Mouse (Mus musculus) ES-E14 (cell line): ENCODE measurements around the gene Gm49380. TPM values are rescaled to one million over a fixed set of nuclear protein-coding genes. Genes with fewer than 3 reads are reported as not detected.

Experiments used
- DNase-seq: peaks from one replicate; pipeline ENCODE4 v3.0.0-alpha.2; 2013; ENCODE audit warnings: low read depth, low spot score
- H3K27ac ChIP-seq: 2 replicates; pipeline ENCODE4 v1.5.1; 2012; ENCODE audit warnings: low read depth, mild to moderate bottlenecking, low read length, moderate library complexity, mixed read lengths; ENCODE audit not compliant: poor library complexity, insufficient read depth, severe bottlenecking
- H3K36me3 ChIP-seq: 2 replicates; pipeline ENCODE4 v1.6.1; 2012; ENCODE audit warnings: mild to moderate bottlenecking, low read length, moderate library complexity, mixed read lengths; ENCODE audit not compliant: control insufficient read depth, poor library complexity, insufficient read depth, severe bottlenecking
- H3K4me1 ChIP-seq, 2 experiments: fragments of 150-350 bp in 1 of 2; sonication (generic) in 1 of 2; 2 replicates each; pipeline ENCODE4 v1.6.1; 2012; ENCODE audit warnings: low read length in 2 of 2, mild to moderate bottlenecking in 1 of 2, mixed read lengths in 1 of 2; ENCODE audit not compliant: control insufficient read depth in 2 of 2, insufficient read depth in 2 of 2, poor library complexity in 1 of 2
- H3K4me3 ChIP-seq, 2 experiments: fragments of 150-350 bp in 1 of 2; sonication (generic) in 1 of 2; 2 replicates each; pipeline ENCODE4 v1.5.1; 2012; ENCODE audit warnings: low read length in 2 of 2, low read depth in 1 of 2, mild to moderate bottlenecking in 1 of 2, mixed read lengths in 1 of 2; ENCODE audit not compliant: insufficient read depth in 1 of 2, poor library complexity in 1 of 2, severe bottlenecking in 1 of 2
- H3K9ac ChIP-seq: 2 replicates; pipeline ENCODE4 v1.6.1; 2012; ENCODE audit warnings: low read depth, mild to moderate bottlenecking, low read length, mixed read lengths; ENCODE audit not compliant: poor library complexity, insufficient read depth, severe bottlenecking
- H3K9me3 ChIP-seq: fragments of 150-350 bp; sonication (generic); 2 replicates; pipeline ENCODE4 v1.6.1; 2012; ENCODE audit warnings: low read depth, mild to moderate bottlenecking, low read length; ENCODE audit not compliant: control insufficient read depth, insufficient read depth
- CHD2 ChIP-seq: IDR thresholded peaks from 2 replicates; pipeline ENCODE4 v1.6.1; 2014; ENCODE audit warnings: mild to moderate bottlenecking, low read depth, low read length, inconsistent platforms
- HCFC1 ChIP-seq: IDR thresholded peaks from 2 replicates; pipeline ENCODE4 v1.6.1; 2012; ENCODE audit warnings: low read length, inconsistent platforms, borderline replicate concordance; ENCODE audit not compliant: insufficient read depth
- MAFK ChIP-seq: IDR thresholded peaks from 2 replicates; pipeline ENCODE4 v1.6.1; 2014; ENCODE audit warnings: mild to moderate bottlenecking, low read depth, low read length, inconsistent platforms; ENCODE audit not compliant: insufficient read depth
- ZC3H11A ChIP-seq: IDR thresholded peaks from 2 replicates; pipeline ENCODE4 v1.6.1; 2012; ENCODE audit warnings: low read depth, mild to moderate bottlenecking, inconsistent platforms, low read length, borderline replicate concordance
- ZNF384 ChIP-seq: IDR thresholded peaks from 2 replicates; pipeline ENCODE4 v1.6.1; 2012; ENCODE audit warnings: low read depth, low read length, inconsistent platforms
- in situ Hi-C, 2 experiments: fragments of 600-800 bp; cut with MboI; formaldehyde crosslinking; loops; one replicate each; pipeline ENCODE4 v1.15.1; 2025; ENCODE audit warnings: low sequenced_read_pairs in 2 of 2, inconsistent platforms in 1 of 2; ENCODE audit not compliant: unreplicated experiment in 2 of 2
- total RNA-seq: library from RNA; depleted of rRNA; stranded (reverse); fragments of 300-350 nt; gene quantifications from 2 replicates; pipeline ENCODE4 v1.2.3, GENCODE M21; 2012

Gm49380 gene
- total RNA-seq, 1 experiment, result 0.18 TPM

DNA sequence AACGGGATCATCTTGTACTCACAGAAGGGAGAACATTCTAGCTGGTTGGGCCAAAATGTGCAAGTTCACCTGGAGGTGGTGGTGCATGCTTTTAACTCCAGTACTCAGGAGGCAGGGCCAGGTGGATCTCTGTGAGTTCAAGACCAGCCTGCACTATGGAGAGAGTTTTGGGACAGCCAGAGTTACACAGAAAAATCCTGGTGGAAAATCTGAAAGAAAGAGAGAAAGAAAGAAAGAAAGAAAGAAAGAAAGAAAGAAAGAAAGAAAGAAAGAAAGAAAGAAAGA lies 71.0 kb downstream of the Gm49380 start:
- no peak for TF ChIP-seq ZC3H11A
- TF ChIP-seq MAFK, result no peak
- TF ChIP-seq CHD2, result no peak
- TF ChIP-seq HCFC1, result no peak
- no peak for TF ChIP-seq ZNF384
- no peak overlapping the region for H3K27ac ChIP-seq
- peaks cover 2% of the 10 kb centered on the region for H3K36me3 ChIP-seq
- in situ Hi-C loops, result no loop called here
- peaks cover 0 to 12% of the 10 kb centered on the region in 2 experiments; a peak in 1 of 4 replicates for H3K4me1 ChIP-seq
- no peak for DNase-seq
- H3K9me3 ChIP-seq, result no peaks in the 10 kb centered on the region
- H3K9ac ChIP-seq, result no peak overlapping the region
- no peak overlapping the region for H3K4me3 ChIP-seq

DNA sequence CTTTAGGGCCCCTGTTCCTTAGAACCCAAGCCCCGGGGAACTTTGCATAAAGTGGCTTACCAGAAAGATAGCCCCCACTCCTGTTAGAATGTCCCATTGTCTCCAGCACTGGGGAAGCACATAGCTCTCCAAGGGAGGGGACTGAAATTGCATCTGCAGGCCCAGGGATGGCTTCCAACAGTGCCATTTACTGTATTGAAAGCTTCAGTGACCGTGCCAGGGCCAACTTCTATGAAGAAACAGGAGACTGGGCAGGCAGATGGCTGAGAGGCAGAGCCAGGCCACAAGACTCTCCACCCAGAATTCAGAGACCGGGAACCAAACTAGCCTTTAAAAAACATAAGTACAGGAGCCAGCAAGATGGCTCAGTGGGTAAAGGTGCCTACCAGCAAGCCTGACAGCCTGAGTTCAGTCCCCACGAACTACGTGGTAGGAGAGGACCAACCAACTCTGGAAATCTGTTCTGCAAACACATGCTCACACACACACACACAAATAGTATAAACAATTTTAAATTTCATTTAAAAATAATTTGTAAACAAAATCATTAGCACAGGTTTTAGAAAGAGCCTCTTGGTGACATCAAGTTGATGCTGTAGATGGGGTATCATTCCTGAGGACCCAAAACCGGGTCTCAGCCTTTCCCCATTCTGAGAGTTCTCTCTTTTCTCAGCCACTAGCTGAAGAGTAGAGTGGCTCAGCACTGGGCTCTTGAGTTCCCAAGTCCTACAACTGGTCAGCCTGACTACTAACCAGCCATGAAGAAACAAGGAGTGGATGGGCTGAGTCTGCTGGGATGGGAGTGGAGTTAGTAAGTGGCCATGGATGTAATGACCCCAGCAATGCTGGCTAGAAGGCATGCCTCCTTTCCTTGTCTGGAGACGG lies 71.5 kb downstream of the Gm49380 start:
- Histone ChIP-seq H3K9ac (no peak overlapping the region), H3K36me3 (peaks cover 2% of the 10 kb centered on the region; the same call in 1 of the 2 replicates), H3K27ac (no peak overlapping the region), H3K4me3 (no peak overlapping the region), H3K9me3 (no peaks in the 10 kb centered on the region), H3K4me1 (peaks cover 0 to 12% of the 10 kb centered on the region in 2 experiments; a peak in 1 of 4 replicates)
- TF ChIP-seq HCFC1 (no peak), MAFK (no peak), ZC3H11A (no peak), ZNF384 (no peak), CHD2 (no peak)
- DNase-seq, result no peak
- in situ Hi-C loops, result no loop called here

DNA sequence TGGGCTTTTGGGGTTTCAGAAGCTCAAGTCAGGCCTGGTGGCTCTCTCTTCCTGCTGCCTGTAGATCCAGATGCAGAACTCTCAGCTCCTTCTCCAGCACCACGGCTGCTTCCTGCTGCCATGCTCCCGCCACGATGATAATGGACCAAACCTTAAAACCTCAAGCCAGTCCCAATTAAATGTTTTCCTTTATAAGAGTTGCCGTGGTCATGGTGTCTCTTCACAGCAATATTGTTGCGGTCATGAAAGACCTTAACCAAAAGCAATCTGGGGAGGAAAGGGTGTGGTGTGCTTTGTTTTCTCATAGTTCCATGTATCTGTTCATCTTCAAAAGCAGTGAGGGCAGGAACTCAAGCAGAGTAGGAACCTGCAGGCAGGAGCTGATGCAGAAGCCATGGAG lies 76.2 kb downstream of the Gm49380 start:
- no peak for TF ChIP-seq ZC3H11A
- H3K27ac ChIP-seq, result no peak overlapping the region; the same call in 1 of the 2 replicates
- no peaks in the 10 kb centered on the region for H3K9me3 ChIP-seq
- in situ Hi-C loops, result no loop called here
- no peaks in the 10 kb centered on the region for H3K36me3 ChIP-seq
- H3K4me1 ChIP-seq, result peaks cover 0 to 15% of the 10 kb centered on the region in 2 experiments; a peak in 2 of 4 replicates
- H3K4me3 ChIP-seq, result no peak overlapping the region
- H3K9ac ChIP-seq, result no peak overlapping the region
- DNase-seq, result no peak

DNA sequence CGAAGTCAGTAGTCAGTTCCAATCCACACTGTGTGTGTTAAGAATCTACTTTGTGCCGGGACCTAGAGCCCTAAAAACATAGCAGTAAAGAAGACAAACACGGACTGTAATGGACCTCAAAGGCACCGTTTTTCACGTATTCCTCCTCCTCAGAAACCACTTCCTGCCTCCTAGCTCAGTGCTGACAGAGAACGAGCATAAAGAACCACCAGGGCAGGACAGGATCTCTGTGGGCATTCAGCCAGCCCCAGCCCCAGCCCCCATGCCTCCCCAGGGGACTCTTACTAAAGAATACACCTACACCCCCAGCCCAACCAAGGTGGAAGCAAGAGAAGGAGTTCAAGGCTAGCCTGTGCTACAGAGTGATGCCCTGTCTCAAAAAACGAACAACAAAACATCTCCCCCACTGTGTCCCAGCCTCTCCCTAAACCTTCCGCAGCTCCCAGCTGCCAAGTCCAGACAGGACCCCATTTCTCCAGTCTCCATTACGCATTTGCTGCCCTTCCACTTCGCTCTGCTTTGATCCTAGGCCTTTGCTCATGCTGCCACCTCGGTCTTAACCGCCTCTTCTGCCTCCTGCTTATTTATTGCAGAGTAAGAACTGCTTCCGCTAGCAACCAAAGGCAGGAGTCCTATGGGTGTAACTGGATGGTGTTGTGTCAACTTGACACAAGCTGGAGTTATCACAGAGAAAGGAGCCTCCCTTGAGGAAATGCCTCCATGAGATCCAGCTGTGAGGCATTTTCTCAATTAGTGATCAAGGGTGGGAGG lies 79.2 kb downstream of the Gm49380 start:
- peaks cover 0 to 17% of the 10 kb centered on the region in 2 experiments; a peak in 2 of 4 replicates for H3K4me1 ChIP-seq
- in situ Hi-C loops, result no loop called here
- TF ChIP-seq ZNF384 (no peak), ZC3H11A (no peak), HCFC1 (no peak), MAFK (no peak), CHD2 (no peak)
- H3K9ac ChIP-seq, result no peak overlapping the region
- H3K4me3 ChIP-seq, result no peak overlapping the region
- H3K9me3 ChIP-seq, result no peaks in the 10 kb centered on the region
- H3K27ac ChIP-seq, result no peak overlapping the region
- DNase-seq, result no peak
- no peaks in the 10 kb centered on the region for H3K36me3 ChIP-seq
